Mouse (Mus musculus) hindbrain, embryonic 14.5 days (tissue): Measurements from ENCODE around the gene Rgs12. TPM values are rescaled to one million over a fixed set of nuclear protein-coding genes. Genes with fewer than 3 reads are reported as not detected.
A peak's percentile ranks its signal among the peaks of the same experiment; 100 is the strongest.

Experiments used
- ATAC-seq: fragments of 200-750 bp; cut with Nextera tagmentation; 2 replicates; pipeline ENCODE4 v1.8.0; 2017; ENCODE audit warnings: moderate number of reproducible peaks, mild to moderate bottlenecking, moderate TSS enrichment, moderate library complexity; ENCODE audit not compliant: low FRiP score
- DNase-seq: peaks from one replicate; pipeline ENCODE4 v3.0.0-alpha.2; 2015; ENCODE audit warnings: low spot score
- H3K27ac ChIP-seq: fragments of 300-500 bp; sonication (generic); 2 replicates; pipeline ENCODE4 v1.5.1; 2014; ENCODE audit warnings: mild to moderate bottlenecking, moderate library complexity
- H3K27me3 ChIP-seq: fragments of 300-500 bp; sonication (generic); 2 replicates; pipeline ENCODE4 v1.6.1; 2014; ENCODE audit warnings: mild to moderate bottlenecking, low read length, mixed read lengths; ENCODE audit not compliant: control insufficient read depth, insufficient read depth
- H3K36me3 ChIP-seq: fragments of 300-500 bp; sonication (generic); replicated peaks from 2 replicates; pipeline ENCODE4 v1.6.1; 2014; ENCODE audit not compliant: control insufficient read depth, insufficient read depth
- H3K4me1 ChIP-seq: fragments of 300-500 bp; sonication (generic); replicated peaks from 2 replicates; pipeline ENCODE4 v1.6.1; 2014; ENCODE audit warnings: antibody characterized with exemption, low read length, mixed read lengths; ENCODE audit not compliant: control insufficient read depth, insufficient read depth
- H3K4me2 ChIP-seq: fragments of 300-500 bp; sonication (generic); replicated peaks from 2 replicates; pipeline ENCODE4 v1.6.1; 2014; ENCODE audit warnings: mild to moderate bottlenecking, moderate library complexity
- H3K4me3 ChIP-seq: fragments of 300-500 bp; sonication (generic); replicated peaks from 2 replicates; pipeline ENCODE4 v1.5.1; 2014; ENCODE audit warnings: mild to moderate bottlenecking, low read length
- H3K9ac ChIP-seq: fragments of 300-500 bp; sonication (generic); 2 replicates; pipeline ENCODE4 v1.6.1; 2014
- H3K9me3 ChIP-seq: fragments of 300-500 bp; sonication (generic); 2 replicates; pipeline ENCODE4 v1.6.1; 2016; ENCODE audit warnings: low read length; ENCODE audit not compliant: control insufficient read depth
- WGBS: fragments of 180-500 bp; shearing (Covaris S2); extraction: QIAGEN DNeasy Blood & Tissue Kit; methylation state at CpG from one replicate; pipeline ENCODE4 v1.1.7; 2014; 5-methylcytosine and 5-hydroxymethylcytosine counted together
- polyA plus RNA-seq: library from polyadenylated mRNA; unstranded; fragments of >200 nt; fragmentation: Nextera tagmentation; extraction: Ambion mirVana; gene quantifications from 2 replicates; pipeline ENCODE4 v1.2.1, GENCODE M21; 2014

The Rgs12 gene
- polyA plus RNA-seq, 1 experiment from 2014 or later, result 36.5 TPM

GRCm38 (mm10) chr5:34930151-34930975 is 18.9 kb upstream of the Rgs12 start:
- no peak overlapping the region for H3K4me2 ChIP-seq
- H3K4me1 ChIP-seq, result peaks cover 16% of the 10 kb centered on the region; the same call in 1 of the 2 replicates
- no peak overlapping the region for H3K4me3 ChIP-seq
- no peaks in the 10 kb centered on the region for H3K27me3 ChIP-seq
- ATAC-seq (no peak), DNase-seq (no peak)
- no peak overlapping the region for H3K9ac ChIP-seq
- WGBS, result 67% methylated on average over 9 of the region's 9 CpGs
- no peaks in the 10 kb centered on the region for H3K9me3 ChIP-seq
- 0 out of 2 replicates have a peak, but pooled peaks cover 2% of the 10 kb centered on the region for H3K36me3 ChIP-seq
- 0 out of 2 replicates have a peak overlapping the region, but pooled peaks have one; percentile 45 for H3K27ac ChIP-seq

- H3K9ac ChIP-seq, result no peak overlapping the region
- peaks cover 16% of the 10 kb centered on the region; the same call in 1 of the 2 replicates for H3K4me1 ChIP-seq
- 84% methylated on average over 2 of the region's 2 CpGs for WGBS
- DNase-seq (no peak), ATAC-seq (no peak)
- no peak overlapping the region for H3K4me2 ChIP-seq
- no peaks in the 10 kb centered on the region for H3K36me3 ChIP-seq
- peak overlapping the region; percentile 45; the same call in 1 of the 2 replicates for H3K27ac ChIP-seq
- no peaks in the 10 kb centered on the region for H3K27me3 ChIP-seq
- no peak overlapping the region for H3K4me3 ChIP-seq
- no peaks in the 10 kb centered on the region for H3K9me3 ChIP-seq
Observed at GRCm38 (mm10) chr5:34931091-34931490, 18.2 kb upstream of the Rgs12 start.

GRCm38 (mm10) chr5:34931516-34932457 is 17.5 kb upstream of the Rgs12 start:
- no peak overlapping the region for H3K4me2 ChIP-seq
- peak; percentile 46 for DNase-seq
- peak overlapping the region; percentile 72 for H3K27ac ChIP-seq
- H3K9ac ChIP-seq, result no peak overlapping the region
- peak; percentile 46; the same call in 1 of the 2 replicates for ATAC-seq
- H3K9me3 ChIP-seq, result no peaks in the 10 kb centered on the region
- WGBS, result 49% methylated on average over 11 of the region's 11 CpGs
- H3K4me3 ChIP-seq, result no peak overlapping the region
- H3K36me3 ChIP-seq, result no peaks in the 10 kb centered on the region
- peaks cover 16% of the 10 kb centered on the region; the same call in 1 of the 2 replicates for H3K4me1 ChIP-seq
- no peaks in the 10 kb centered on the region for H3K27me3 ChIP-seq

- DNase-seq (no peak), ATAC-seq (no peak)
- Histone ChIP-seq H3K27ac (peak overlapping the region; percentile 72), H3K4me2 (no peak overlapping the region), H3K4me3 (no peak overlapping the region), H3K27me3 (no peaks in the 10 kb centered on the region), H3K9me3 (no peaks in the 10 kb centered on the region), H3K9ac (no peak overlapping the region), H3K4me1 (peaks cover 16% of the 10 kb centered on the region; the same call in 1 of the 2 replicates), H3K36me3 (no peaks in the 10 kb centered on the region)
- WGBS, result 21% methylated on average over 4 of the region's 4 CpGs
Observed at GRCm38 (mm10) chr5:34932458-34932806, 16.8 kb upstream of the Rgs12 start.

GRCm38 (mm10) chr5:34933461-34933860 is 15.8 kb upstream of the Rgs12 start:
- Histone ChIP-seq H3K4me3 (no peak overlapping the region), H3K36me3 (no peaks in the 10 kb centered on the region), H3K4me1 (peaks cover 16% of the 10 kb centered on the region; the same call in 1 of the 2 replicates), H3K9ac (no peak overlapping the region), H3K27ac (no peak overlapping the region), H3K9me3 (no peaks in the 10 kb centered on the region), H3K27me3 (no peaks in the 10 kb centered on the region), H3K4me2 (no peak overlapping the region)
- DNase-seq (no peak), ATAC-seq (no peak)
- WGBS, result 85% methylated on average over 1 of the region's 1 CpGs

- Histone ChIP-seq H3K9ac (no peak overlapping the region), H3K4me1 (no peaks in the 10 kb centered on the region), H3K36me3 (no peaks in the 10 kb centered on the region), H3K27ac (peak overlapping the region; percentile 26), H3K9me3 (no peaks in the 10 kb centered on the region), H3K4me2 (no peak overlapping the region), H3K27me3 (no peaks in the 10 kb centered on the region), H3K4me3 (no peak overlapping the region)
- ATAC-seq (peak; percentile 51; the same call in 1 of the 2 replicates), DNase-seq (no peak)
- 12% methylated on average over 10 of the region's 10 CpGs for WGBS
Observed at GRCm38 (mm10) chr5:34941710-34942470, 7.4 kb upstream of the Rgs12 start.

- Histone ChIP-seq H3K4me3 (no peak overlapping the region), H3K36me3 (no peaks in the 10 kb centered on the region), H3K4me2 (no peak overlapping the region), H3K4me1 (no peaks in the 10 kb centered on the region), H3K27ac (no peak overlapping the region), H3K9ac (no peak overlapping the region), H3K9me3 (no peaks in the 10 kb centered on the region), H3K27me3 (no peaks in the 10 kb centered on the region)
- 89% methylated on average over 3 of the region's 3 CpGs for WGBS
- no peak for ATAC-seq
- no peak for DNase-seq
Observed at GRCm38 (mm10) chr5:34943428-34943827, 5.8 kb upstream of the Rgs12 start.

- no peaks in the 10 kb centered on the region for H3K36me3 ChIP-seq
- H3K9ac ChIP-seq, result peak overlapping the region; percentile 93
- ATAC-seq (peak; percentile 58), DNase-seq (no peak)
- WGBS, result under 1% methylated on average over 12 of the region's 12 CpGs
- no peaks in the 10 kb centered on the region for H3K27me3 ChIP-seq
- peak overlapping the region; percentile 92 for H3K27ac ChIP-seq
- H3K4me2 ChIP-seq, result peak overlapping the region; percentile 68
- 0 out of 2 replicates have a peak, but pooled peaks cover 4% of the 10 kb centered on the region for H3K9me3 ChIP-seq
- peak overlapping the region; percentile 82 for H3K4me3 ChIP-seq
- peaks cover 30% of the 10 kb centered on the region for H3K4me1 ChIP-seq
Observed at GRCm38 (mm10) chr5:34949769-34950211, 545 bp downstream of the Rgs12 start.
